Mouse (Mus musculus): Measurements from ENCODE around the gene Brd3.

DNA sequence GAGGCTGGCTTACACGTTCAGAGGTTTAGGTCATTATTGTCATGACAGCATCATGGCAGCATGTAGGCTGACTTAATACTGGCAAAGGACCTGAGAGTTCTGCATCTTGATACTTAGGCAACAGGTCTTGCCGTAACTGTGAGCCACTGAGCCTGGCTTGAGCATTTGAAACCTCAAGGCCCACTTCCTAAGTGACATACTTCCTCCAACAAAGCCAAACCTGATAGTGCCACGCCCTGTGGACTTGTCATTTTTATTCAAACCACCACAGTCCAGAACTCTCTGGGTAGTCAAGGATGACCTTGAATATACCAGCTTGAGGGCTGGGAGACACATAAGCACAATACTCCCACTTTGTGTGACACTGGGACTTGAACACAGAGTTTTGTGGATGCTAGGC is 5.4 kb upstream of the Brd3 start:
- TF ChIP-seq POLR2A (IDR thresholded peaks at IDR 0.05; ENCODE audit: insufficient read depth, low read depth, low read length) (no peak), CTCF (IDR thresholded peaks at IDR 0.05; ENCODE audit: insufficient read depth, low read depth, low read length) (no peak)

Data from olfactory bulb, adult 2 months (tissue).